30 mouse cellular contexts compared by ENCODE assay signal in genomic region chr5:123438381-123438780, GRCm38 (mm10). TPM values are rescaled to one million over a fixed set of nuclear protein-coding genes. Genes with fewer than 3 reads are reported as not detected.
"Had no signal": no experiment of that assay in that cellular context is flagged by ENCODE, and none has a peak within 500 bp of the region (broad histone marks: within the 10 kb centered on the region; RNA-seq: fewer than 3 reads in every experiment).

No protein-coding gene starts in this region.

- H3K4me3 ChIP-seq: heart, embryonic 10.5 days; hindbrain, embryonic 10.5 days; hindbrain, embryonic 12.5 days; intestine, embryonic 15.5 days; layer of hippocampus, adult 2 months; left cerebral cortex, adult 2 months; limb, embryonic 10.5 days; limb, embryonic 12.5 days had no signal

- H3K9ac ChIP-seq: hindbrain, embryonic 12.5 days; hindbrain, embryonic 14.5 days; intestine, embryonic 15.5 days; limb, embryonic 12.5 days had no signal

- ATAC-seq: hindbrain, embryonic 16.5 days; inflammation-experienced regulatory T-cells, adult 6 months; intestine, embryonic 15.5 days; intestine, postnatal 0 days had no signal

- H3K4me2 ChIP-seq: hindbrain, embryonic 12.5 days; hindbrain, embryonic 14.5 days; intestine, embryonic 15.5 days; limb, embryonic 12.5 days; liver, embryonic 11.5 days had no signal

- DNase-seq: gastrocnemius, postnatal 10 days; gastrocnemius, postnatal 25 days; heart, adult 18-20 months; heart, postnatal 10 days; heart, postnatal 4 days; kidney, adult 18-20 months; kidney, adult 8-10 months; kidney, postnatal 10 days; kidney, postnatal 25 days; kidney, postnatal 4 days; liver had no signal

- H3K27ac ChIP-seq: hindbrain, embryonic 10.5 days; hindbrain, embryonic 12.5 days; hindbrain, embryonic 14.5 days; intestine, embryonic 15.5 days; layer of hippocampus, adult 2 months; left cerebral cortex, adult 2 months; limb, embryonic 10.5 days; limb, embryonic 12.5 days had no signal

- H3K27me3 ChIP-seq: hindbrain, embryonic 12.5 days; intestine, embryonic 15.5 days; limb, embryonic 12.5 days had no signal

- H3K9me3 ChIP-seq: heart, embryonic 10.5 days; hindbrain, embryonic 10.5 days; hindbrain, embryonic 12.5 days; intestine, embryonic 15.5 days; limb, embryonic 10.5 days; limb, embryonic 12.5 days had no signal

RNA-seq across cellular contexts. Expression of gene Lrrc43, which starts 50.7 kb away (rescaled TPM):
- polyA plus RNA-seq: heart, embryonic 10.5 days; heart, embryonic 14.5 days; inflammation-experienced regulatory T-cells, adult 6 months; intestine, embryonic 15.5 days; intestine, postnatal 0 days; kidney, embryonic 14.5 days; kidney, embryonic 16.5 days; limb, embryonic 10.5 days; limb, embryonic 12.5 days; limb, embryonic 14.5 days; liver, embryonic 11.5 days had no signal

RNA-seq across cellular contexts. Expression of gene Il31, which starts 50.9 kb away (rescaled TPM):
- polyA plus RNA-seq: frontal cortex, adult 2 months; heart, embryonic 10.5 days; heart, embryonic 14.5 days; heart, embryonic 16.5 days; hindbrain, embryonic 10.5 days; hindbrain, embryonic 12.5 days; hindbrain, embryonic 14.5 days; hindbrain, embryonic 16.5 days; inflammation-experienced regulatory T-cells, adult 6 months; intestine, embryonic 15.5 days; intestine, postnatal 0 days; kidney, embryonic 14.5 days; kidney, embryonic 16.5 days; limb, embryonic 10.5 days; limb, embryonic 12.5 days; limb, embryonic 14.5 days; liver, embryonic 11.5 days had no signal
